Mouse (Mus musculus): ENCODE results near the gene Hormad2. TPM values are rescaled to one million over a fixed set of nuclear protein-coding genes. Genes with fewer than 3 reads are reported as not detected.

Hormad2 gene
- polyA plus RNA-seq, 1 experiment from 2014 or later: 0.35 TPM

- Histone ChIP-seq H3K36me3 (ENCODE audit: control insufficient read depth, insufficient read depth, low read length) (no peaks in the 10 kb centered on the region), H3K4me2 (ENCODE audit: low read depth, low read length) (no peak overlapping the region), H3K4me1 (ENCODE audit: control insufficient read depth, insufficient read depth, low read length) (peaks cover 5% of the 10 kb centered on the region), H3K27me3 (replicated peaks; ENCODE audit: control insufficient read depth, insufficient read depth, low read length) (no peaks in the 10 kb centered on the region), H3K27ac (ENCODE audit: low read length) (no peak overlapping the region), H3K9me3 (ENCODE audit: control insufficient read depth, low read length) (no peaks in the 10 kb centered on the region), H3K4me3 (ENCODE audit: low read length) (no peak overlapping the region), H3K9ac (ENCODE audit: low read depth, low read length) (no peak overlapping the region)
- WGBS: 75% methylated on average over 8 of the region's 8 CpGs
- no peak for ATAC-seq
Measured at GRCm38 (mm10) chr11:4454895-4455535, 14.1 kb upstream of the Hormad2 start.

DNA sequence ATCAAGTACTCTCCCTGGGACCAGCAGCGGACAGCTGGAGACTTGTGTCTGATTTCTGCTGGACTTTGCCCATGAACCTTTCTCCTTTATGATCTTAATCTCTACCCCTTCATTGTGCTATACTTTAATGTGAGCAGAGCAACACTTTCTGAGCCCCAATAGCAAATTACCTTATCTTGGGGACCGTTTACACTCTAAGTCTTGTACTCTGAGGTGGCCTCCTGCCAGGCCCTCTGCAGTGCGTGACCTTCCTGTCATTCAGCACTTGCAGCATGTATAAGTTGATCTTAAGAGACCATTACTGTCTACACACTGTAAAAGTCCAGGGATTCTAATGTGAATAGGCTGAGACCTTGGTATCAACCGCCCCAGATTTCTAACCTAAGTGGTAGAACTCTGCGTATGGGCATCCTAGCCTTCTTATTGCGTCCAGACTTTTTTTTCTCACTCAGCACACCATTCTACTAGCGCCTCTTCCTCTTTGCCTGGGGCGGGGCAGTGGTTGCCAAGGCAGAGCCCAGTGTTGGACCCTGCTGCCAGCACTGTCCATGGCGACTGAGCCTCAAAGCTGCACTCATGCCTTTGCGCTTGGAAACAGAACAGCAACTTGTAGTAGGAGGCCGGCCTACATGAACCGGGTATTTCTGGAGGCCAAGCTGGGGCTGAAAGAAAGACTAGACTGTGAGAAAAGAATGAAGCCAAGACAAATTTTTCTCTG lies 11.7 kb upstream of the Hormad2 start:
- no peaks in the 10 kb centered on the region for H3K27me3 ChIP-seq (replicated peaks; ENCODE audit: control insufficient read depth, insufficient read depth, low read length)
- 68% methylated on average over 12 of the region's 12 CpGs for WGBS
- no peak overlapping the region for H3K4me3 ChIP-seq (ENCODE audit: low read length)
- no peaks in the 10 kb centered on the region for H3K36me3 ChIP-seq (ENCODE audit: control insufficient read depth, insufficient read depth, low read length)
- H3K9ac ChIP-seq (ENCODE audit: low read depth, low read length): no peak overlapping the region
- H3K4me1 ChIP-seq (ENCODE audit: control insufficient read depth, insufficient read depth, low read length): peaks cover 5% of the 10 kb centered on the region
- no peak overlapping the region for H3K4me2 ChIP-seq (ENCODE audit: low read depth, low read length)
- ATAC-seq: peak; percentile 94
- H3K27ac ChIP-seq (ENCODE audit: low read length): peak overlapping the region; percentile 59
- H3K9me3 ChIP-seq (ENCODE audit: control insufficient read depth, low read length): no peaks in the 10 kb centered on the region

DNA sequence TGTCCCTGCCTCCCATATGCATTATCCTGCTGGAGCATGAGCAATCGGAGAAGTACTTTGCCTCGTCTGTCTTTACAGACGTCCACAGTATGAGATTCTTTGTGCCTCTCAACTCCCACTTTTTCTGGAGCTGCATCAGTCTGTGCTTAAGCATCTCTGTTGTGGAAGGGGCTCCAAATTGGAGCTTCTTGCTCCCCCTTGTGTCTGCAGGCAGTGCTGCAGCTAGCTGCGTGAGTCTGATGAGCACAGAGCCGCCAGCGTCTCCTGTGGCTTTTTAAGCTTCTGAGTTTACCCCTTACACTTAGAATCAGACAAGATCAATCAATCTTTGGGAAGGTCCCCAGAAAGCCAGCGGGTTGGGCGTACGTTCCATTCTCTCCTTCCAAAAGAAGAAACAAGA lies 10.2 kb upstream of the Hormad2 start:
- ATAC-seq: no peak
- H3K36me3 ChIP-seq (ENCODE audit: control insufficient read depth, insufficient read depth, low read length): no peaks in the 10 kb centered on the region
- no peaks in the 10 kb centered on the region for H3K27me3 ChIP-seq (replicated peaks; ENCODE audit: control insufficient read depth, insufficient read depth, low read length)
- no peak overlapping the region for H3K4me2 ChIP-seq (ENCODE audit: low read depth, low read length)
- 24% methylated on average over 9 of the region's 9 CpGs for WGBS
- no peak overlapping the region for H3K4me3 ChIP-seq (ENCODE audit: low read length)
- peaks cover 5% of the 10 kb centered on the region for H3K4me1 ChIP-seq (ENCODE audit: control insufficient read depth, insufficient read depth, low read length)
- H3K9ac ChIP-seq (ENCODE audit: low read depth, low read length): no peak overlapping the region
- H3K9me3 ChIP-seq (ENCODE audit: control insufficient read depth, low read length): no peaks in the 10 kb centered on the region
- no peak overlapping the region for H3K27ac ChIP-seq (ENCODE audit: low read length)

DNA sequence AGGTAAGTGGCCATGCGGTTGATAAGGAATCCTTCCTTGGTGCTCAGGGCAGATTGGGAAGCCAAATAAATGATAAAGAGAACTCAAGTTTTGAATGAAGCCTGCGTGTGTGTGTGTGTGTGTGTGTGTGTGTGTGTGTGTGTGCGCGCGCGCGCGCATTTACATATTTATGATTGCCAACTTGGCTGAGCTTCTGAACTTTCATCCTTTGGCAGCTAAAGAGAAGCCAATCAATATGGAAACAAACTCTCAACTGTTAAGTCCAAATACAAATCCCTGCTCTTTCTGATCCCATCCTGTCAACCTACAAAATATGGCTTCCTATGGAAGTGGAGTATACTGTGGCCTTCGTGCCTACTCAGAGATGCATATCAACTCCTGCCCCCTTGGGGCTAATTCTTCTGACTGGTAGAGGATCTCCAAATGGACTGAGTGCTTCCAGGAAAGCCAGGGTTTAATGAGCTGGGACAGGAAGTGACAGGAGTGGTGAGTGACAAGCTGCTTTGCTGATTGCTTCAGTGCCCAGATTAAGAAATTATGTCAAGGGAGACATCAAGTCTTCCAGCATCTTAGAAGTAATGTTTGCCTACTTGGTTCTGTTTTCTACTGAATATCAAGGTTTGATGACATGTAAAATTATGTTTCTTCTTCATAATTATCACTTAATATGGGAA lies 5.4 kb upstream of the Hormad2 start:
- 91% methylated on average over 9 of the region's 9 CpGs for WGBS
- H3K27ac ChIP-seq (ENCODE audit: low read length): no peak overlapping the region
- no peak overlapping the region for H3K4me2 ChIP-seq (ENCODE audit: low read depth, low read length)
- H3K9me3 ChIP-seq (ENCODE audit: control insufficient read depth, low read length): no peaks in the 10 kb centered on the region
- no peaks in the 10 kb centered on the region for H3K27me3 ChIP-seq (replicated peaks; ENCODE audit: control insufficient read depth, insufficient read depth, low read length)
- H3K36me3 ChIP-seq (ENCODE audit: control insufficient read depth, insufficient read depth, low read length): no peaks in the 10 kb centered on the region
- H3K4me1 ChIP-seq (ENCODE audit: control insufficient read depth, insufficient read depth, low read length): no peaks in the 10 kb centered on the region
- H3K9ac ChIP-seq (ENCODE audit: low read depth, low read length): no peak overlapping the region
- ATAC-seq: no peak
- H3K4me3 ChIP-seq (ENCODE audit: low read length): no peak overlapping the region

DNA sequence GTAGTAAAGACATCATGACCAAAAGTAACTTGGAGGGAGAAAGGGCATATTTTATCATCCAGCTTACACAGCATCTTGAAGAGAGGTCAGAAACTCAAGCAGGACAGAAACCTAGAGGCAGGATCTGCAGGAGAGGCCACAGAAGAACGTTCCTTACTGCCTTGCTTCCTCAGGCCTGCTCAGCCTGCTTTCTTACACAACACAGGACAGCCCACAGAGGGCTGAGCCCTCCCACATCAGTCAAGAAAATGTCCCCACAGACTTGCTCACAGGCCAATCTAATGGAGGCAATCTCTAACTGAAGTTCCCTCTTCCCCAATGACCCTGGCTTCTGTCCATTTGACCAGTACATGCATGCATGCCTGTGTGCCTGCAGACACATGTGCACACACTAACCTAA lies 1.4 kb upstream of the Hormad2 start:
- Histone ChIP-seq H3K27ac (ENCODE audit: low read length) (no peak overlapping the region), H3K36me3 (ENCODE audit: control insufficient read depth, insufficient read depth, low read length) (no peaks in the 10 kb centered on the region), H3K4me3 (ENCODE audit: low read length) (no peak overlapping the region), H3K4me1 (ENCODE audit: control insufficient read depth, insufficient read depth, low read length) (no peaks in the 10 kb centered on the region), H3K4me2 (ENCODE audit: low read depth, low read length) (no peak overlapping the region), H3K27me3 (replicated peaks; ENCODE audit: control insufficient read depth, insufficient read depth, low read length) (no peaks in the 10 kb centered on the region), H3K9ac (ENCODE audit: low read depth, low read length) (no peak overlapping the region), H3K9me3 (ENCODE audit: control insufficient read depth, low read length) (no peaks in the 10 kb centered on the region)
- ATAC-seq: no peak
- 46% methylated on average over 1 of the region's 1 CpGs for WGBS

DNA sequence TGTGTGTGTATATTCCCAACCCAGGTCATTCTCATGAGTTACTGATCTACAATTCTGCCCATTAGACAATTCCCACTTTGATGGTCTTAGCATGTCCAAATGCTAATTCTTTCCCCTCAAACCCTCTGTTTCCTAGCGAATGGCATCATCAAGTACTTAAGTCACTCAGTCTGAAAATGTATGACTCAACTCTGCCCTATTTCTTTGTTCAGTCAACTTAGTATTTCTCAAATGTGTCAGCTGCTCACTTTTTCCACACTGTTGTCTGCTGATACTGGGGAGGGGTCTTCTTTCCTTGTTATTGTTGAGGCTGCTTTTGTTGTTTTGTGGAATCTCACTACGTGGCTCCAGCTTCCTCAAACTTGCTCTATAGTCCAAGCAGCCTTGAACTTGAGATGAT lies 2.7 kb downstream of the Hormad2 start:
- Histone ChIP-seq H3K9ac (ENCODE audit: low read depth, low read length) (no peak overlapping the region), H3K4me1 (ENCODE audit: control insufficient read depth, insufficient read depth, low read length) (no peaks in the 10 kb centered on the region), H3K36me3 (ENCODE audit: control insufficient read depth, insufficient read depth, low read length) (no peaks in the 10 kb centered on the region), H3K4me2 (ENCODE audit: low read depth, low read length) (no peak overlapping the region), H3K9me3 (ENCODE audit: control insufficient read depth, low read length) (no peaks in the 10 kb centered on the region), H3K27me3 (replicated peaks; ENCODE audit: control insufficient read depth, insufficient read depth, low read length) (no peaks in the 10 kb centered on the region), H3K4me3 (ENCODE audit: low read length) (no peak overlapping the region), H3K27ac (ENCODE audit: low read length) (no peak overlapping the region)
- 64% methylated on average over 2 of the region's 2 CpGs for WGBS
- ATAC-seq: no peak

DNA sequence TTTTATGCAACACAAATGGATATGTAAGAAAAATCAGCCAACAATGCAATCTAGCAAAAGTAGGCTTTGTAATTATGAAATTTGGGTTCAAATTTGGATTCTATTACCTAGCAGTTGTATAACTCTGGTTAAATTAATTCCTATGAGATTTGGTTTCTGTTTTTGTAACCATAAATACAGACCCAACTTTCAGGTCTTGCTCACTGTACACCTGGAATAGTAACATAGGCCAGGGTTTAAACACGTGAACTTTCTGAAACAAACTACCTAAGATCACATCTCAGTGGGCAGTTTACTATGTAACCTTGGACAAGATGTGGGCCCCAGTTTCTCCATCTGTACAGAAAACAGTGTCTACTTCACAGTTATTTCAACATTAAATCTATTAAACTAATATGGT lies 3.6 kb downstream of the Hormad2 start:
- whole genome bisulfite sequencing: 88% methylated on average over 1 of the region's 1 CpGs

DNA sequence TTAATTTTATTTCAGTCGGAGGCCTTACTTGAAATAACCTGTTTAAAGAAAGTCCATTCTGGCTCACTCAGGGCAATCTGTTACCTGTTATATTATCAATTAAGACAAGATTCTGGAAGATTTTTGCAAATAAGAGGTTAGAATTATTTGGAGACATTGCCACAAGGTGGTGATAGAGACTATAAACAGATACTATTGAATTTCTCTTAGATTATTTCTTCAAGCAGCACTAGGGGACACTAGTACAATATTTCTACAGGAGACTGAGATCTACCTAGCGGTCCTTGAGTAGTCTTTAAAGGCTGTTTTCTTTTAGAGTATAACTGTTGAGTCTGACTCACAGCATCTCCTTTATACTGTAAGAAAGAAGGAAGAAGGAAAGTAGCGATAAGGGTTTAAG lies 4.3 kb downstream of the Hormad2 start:
- Histone ChIP-seq H3K4me2 (ENCODE audit: low read depth, low read length) (no peak overlapping the region), H3K4me1 (ENCODE audit: control insufficient read depth, insufficient read depth, low read length) (no peaks in the 10 kb centered on the region), H3K9ac (ENCODE audit: low read depth, low read length) (no peak overlapping the region), H3K9me3 (ENCODE audit: control insufficient read depth, low read length) (no peaks in the 10 kb centered on the region), H3K4me3 (ENCODE audit: low read length) (no peak overlapping the region), H3K27ac (ENCODE audit: low read length) (no peak overlapping the region), H3K36me3 (ENCODE audit: control insufficient read depth, insufficient read depth, low read length) (no peaks in the 10 kb centered on the region), H3K27me3 (replicated peaks; ENCODE audit: control insufficient read depth, insufficient read depth, low read length) (no peaks in the 10 kb centered on the region)
- 73% methylated on average over 3 of the region's 3 CpGs for WGBS
- ATAC-seq: no peak

More for the DNA sequence above, 3.6 kb downstream of the Hormad2 start:
- no peaks in the 10 kb centered on the region for H3K9me3 ChIP-seq (ENCODE audit: control insufficient read depth, low read length)
- no peak overlapping the region for H3K4me2 ChIP-seq (ENCODE audit: low read depth, low read length)
- no peak overlapping the region for H3K9ac ChIP-seq (ENCODE audit: low read depth, low read length)
- no peak for ATAC-seq
- no peaks in the 10 kb centered on the region for H3K4me1 ChIP-seq (ENCODE audit: control insufficient read depth, insufficient read depth, low read length)
- no peak overlapping the region for H3K4me3 ChIP-seq (ENCODE audit: low read length)
- H3K36me3 ChIP-seq (ENCODE audit: control insufficient read depth, insufficient read depth, low read length): no peaks in the 10 kb centered on the region
- no peak overlapping the region for H3K27ac ChIP-seq (ENCODE audit: low read length)
- no peaks in the 10 kb centered on the region for H3K27me3 ChIP-seq (replicated peaks; ENCODE audit: control insufficient read depth, insufficient read depth, low read length)

GRCm38 (mm10) chr11:4434461-4434860 lies 6.4 kb downstream of the Hormad2 start:
- H3K9ac ChIP-seq (ENCODE audit: low read depth, low read length): no peak overlapping the region
- H3K27me3 ChIP-seq (replicated peaks; ENCODE audit: control insufficient read depth, insufficient read depth, low read length): no peaks in the 10 kb centered on the region
- WGBS: 71% methylated on average over 4 of the region's 4 CpGs
- H3K4me2 ChIP-seq (ENCODE audit: low read depth, low read length): no peak overlapping the region
- H3K4me3 ChIP-seq (ENCODE audit: low read length): no peak overlapping the region
- H3K4me1 ChIP-seq (ENCODE audit: control insufficient read depth, insufficient read depth, low read length): no peaks in the 10 kb centered on the region
- H3K27ac ChIP-seq (ENCODE audit: low read length): no peak overlapping the region
- H3K36me3 ChIP-seq (ENCODE audit: control insufficient read depth, insufficient read depth, low read length): no peaks in the 10 kb centered on the region
- H3K9me3 ChIP-seq (ENCODE audit: control insufficient read depth, low read length): no peaks in the 10 kb centered on the region
- ATAC-seq: no peak

Measured in intestine, embryonic 16.5 days (tissue).